Mouse (Mus musculus) forebrain, embryonic 13.5 days (tissue): ENCODE data around the gene Eogt. TPM values are rescaled to one million over a fixed set of nuclear protein-coding genes. Genes with fewer than 3 reads are reported as not detected.

ENCODE experiments used
- ATAC-seq: fragments of 200-750 bp; cut with Nextera tagmentation; 2 replicates; pipeline ENCODE4 v1.8.0; 2017
- H3K27ac ChIP-seq: fragments of 300-500 bp; sonication (generic); 2 replicates; pipeline ENCODE4 v1.5.1; 2015; ENCODE audit warnings: inconsistent platforms, mild to moderate bottlenecking, moderate library complexity
- H3K27me3 ChIP-seq: fragments of 300-500 bp; sonication (generic); 2 replicates; pipeline ENCODE4 v1.6.1; 2015; ENCODE audit warnings: mild to moderate bottlenecking, inconsistent platforms
- H3K36me3 ChIP-seq: fragments of 300-500 bp; sonication (generic); 2 replicates; pipeline ENCODE4 v1.6.1; 2015; ENCODE audit warnings: mild to moderate bottlenecking, inconsistent platforms; ENCODE audit not compliant: poor library complexity, severe bottlenecking
- H3K4me1 ChIP-seq: fragments of 300-500 bp; sonication (generic); 2 replicates; pipeline ENCODE4 v1.6.1; 2015; ENCODE audit warnings: inconsistent platforms
- H3K4me2 ChIP-seq: fragments of 300-500 bp; sonication (generic); 2 replicates; pipeline ENCODE4 v1.6.1; 2015; ENCODE audit warnings: inconsistent platforms, mild to moderate bottlenecking, moderate library complexity
- H3K4me3 ChIP-seq: fragments of 300-500 bp; sonication (generic); 2 replicates; pipeline ENCODE4 v1.5.1; 2015; ENCODE audit warnings: mild to moderate bottlenecking, inconsistent platforms
- H3K9ac ChIP-seq: fragments of 300-500 bp; sonication (generic); 2 replicates; pipeline ENCODE4 v1.6.1; 2015; ENCODE audit warnings: mild to moderate bottlenecking, inconsistent platforms
- H3K9me3 ChIP-seq: fragments of 300-500 bp; sonication (generic); replicated peaks from 2 replicates; pipeline ENCODE4 v1.6.1; 2016; ENCODE audit warnings: inconsistent platforms
- WGBS: fragments of 180-500 bp; shearing (Covaris S2); methylation state at CpG from one replicate; pipeline ENCODE4 v1.1.7; 2015; 5-methylcytosine and 5-hydroxymethylcytosine counted together
- polyA plus RNA-seq: library from polyadenylated mRNA; unstranded; fragments of >200 nt; fragmentation: Nextera tagmentation; extraction: Ambion mirVana; gene quantifications from 2 replicates; pipeline ENCODE4 v1.2.1, GENCODE M21; 2015

Eogt gene
- 5.6 and 7.2 TPM in 2 replicates for polyA plus RNA-seq

GRCm38 (mm10) chr6:97148383-97149251 lies at the start of gene Eogt:
Gene Eogt (minus strand): TSS chr6:97149182.
- no peaks in the 10 kb centered on the region for H3K9me3 ChIP-seq
- peak within 1 kb of the TSS; percentile 98 for H3K4me2 ChIP-seq
- peak within 1 kb of the TSS; percentile 44; the same call in 1 of the 2 replicates for H3K27ac ChIP-seq
- WGBS, result 1% methylated on average over 56 of the region's 56 CpGs
- peak within 1 kb of the TSS; percentile 82 for H3K9ac ChIP-seq
- H3K4me3 ChIP-seq, result peak within 1 kb of the TSS; percentile 67
- H3K4me1 ChIP-seq, result peaks cover 22% of the 10 kb centered on the region
- peak; percentile 71 for ATAC-seq
- H3K27me3 ChIP-seq, result 0 out of 2 replicates have a peak, but pooled peaks cover 4% of the 10 kb centered on the region
- H3K36me3 ChIP-seq, result no peaks in the 10 kb centered on the region

- H3K9me3 ChIP-seq, result no peaks in the 10 kb centered on the region
- WGBS, result 16% methylated on average over 11 of the region's 11 CpGs
- peaks cover 27% of the 10 kb centered on the region for H3K36me3 ChIP-seq
- peak; percentile 59 for ATAC-seq
- H3K4me1 ChIP-seq, result peaks cover 19% of the 10 kb centered on the region
- H3K4me2 ChIP-seq, result peak overlapping the region; percentile 63
- H3K4me3 ChIP-seq, result peak overlapping the region; percentile 92
- no peaks in the 10 kb centered on the region for H3K27me3 ChIP-seq
- peak overlapping the region; percentile 95 for H3K9ac ChIP-seq
- peak overlapping the region; percentile 88 for H3K27ac ChIP-seq
These were observed 30.4 kb upstream of the Eogt start for GRCm38 (mm10) chr6:97179367-97179828.

- peak within 1 kb of the TSS; percentile 92 for H3K4me3 ChIP-seq
- peak within 1 kb of the TSS; percentile 63 for H3K4me2 ChIP-seq
- peak; percentile 98 for ATAC-seq
- H3K36me3 ChIP-seq, result peaks cover 23% of the 10 kb centered on the region
- whole genome bisulfite sequencing, result under 1% methylated on average over 62 of the region's 80 CpGs
- peak within 1 kb of the TSS; percentile 95 for H3K9ac ChIP-seq
- peak within 1 kb of the TSS; percentile 88 for H3K27ac ChIP-seq
- H3K9me3 ChIP-seq, result no peaks in the 10 kb centered on the region
- no peaks in the 10 kb centered on the region for H3K27me3 ChIP-seq
- H3K4me1 ChIP-seq, result peaks cover 19% of the 10 kb centered on the region
These were observed 29.7 kb upstream of the Eogt start, which contains the start of gene Tmf1 for GRCm38 (mm10) chr6:97178491-97179366. Gene Tmf1 (minus strand): TSS chr6:97179122.

- H3K36me3 ChIP-seq, result peaks cover 36% of the 10 kb centered on the region
- H3K4me3 ChIP-seq, result no peak overlapping the region
- H3K27me3 ChIP-seq, result no peaks in the 10 kb centered on the region
- H3K4me2 ChIP-seq, result no peak overlapping the region
- no peaks in the 10 kb centered on the region for H3K9me3 ChIP-seq
- WGBS, result 91% methylated on average over 11 of the region's 11 CpGs
- no peak overlapping the region for H3K27ac ChIP-seq
- ATAC-seq, result no peak
- H3K9ac ChIP-seq, result no peak overlapping the region
- peaks cover 19% of the 10 kb centered on the region for H3K4me1 ChIP-seq
These were observed 26.7 kb upstream of the Eogt start for GRCm38 (mm10) chr6:97175716-97176115.

GRCm38 (mm10) chr6:97150156-97150555 lies 1.2 kb upstream of the Eogt start:
- Histone ChIP-seq H3K4me2 (no peak overlapping the region), H3K9ac (no peak overlapping the region), H3K4me1 (peaks cover 22% of the 10 kb centered on the region), H3K9me3 (no peaks in the 10 kb centered on the region), H3K27ac (no peak overlapping the region), H3K36me3 (no peaks in the 10 kb centered on the region), H3K4me3 (no peak overlapping the region), H3K27me3 (0 out of 2 replicates have a peak, but pooled peaks cover 4% of the 10 kb centered on the region)
- WGBS, result 85% methylated on average over 6 of the region's 6 CpGs
- no peak for ATAC-seq

GRCm38 (mm10) chr6:97149721-97150120 lies 739 bp upstream of the Eogt start:
- 90% methylated on average over 2 of the region's 2 CpGs for WGBS
- Histone ChIP-seq H3K9me3 (no peaks in the 10 kb centered on the region), H3K4me2 (no peak overlapping the region), H3K27me3 (0 out of 2 replicates have a peak, but pooled peaks cover 4% of the 10 kb centered on the region), H3K36me3 (no peaks in the 10 kb centered on the region), H3K4me1 (peaks cover 22% of the 10 kb centered on the region), H3K9ac (no peak overlapping the region), H3K27ac (no peak overlapping the region), H3K4me3 (no peak overlapping the region)
- no peak for ATAC-seq

- Histone ChIP-seq H3K36me3 (no peaks in the 10 kb centered on the region), H3K27ac (0 out of 2 replicates have a peak overlapping the region, but pooled peaks have one; percentile 44), H3K27me3 (0 out of 2 replicates have a peak, but pooled peaks cover 4% of the 10 kb centered on the region), H3K4me3 (peak overlapping the region; percentile 67), H3K4me1 (peaks cover 22% of the 10 kb centered on the region), H3K9me3 (no peaks in the 10 kb centered on the region), H3K4me2 (peak overlapping the region; percentile 98), H3K9ac (peak overlapping the region; percentile 82)
- ATAC-seq, result peak; percentile 33
- 20% methylated on average over 18 of the region's 18 CpGs for WGBS
These were observed 1.1 kb downstream of the Eogt start for GRCm38 (mm10) chr6:97147755-97148382.

- Histone ChIP-seq H3K9ac (no peak overlapping the region), H3K36me3 (no peaks in the 10 kb centered on the region), H3K27ac (no peak overlapping the region), H3K4me1 (peaks cover 22% of the 10 kb centered on the region), H3K27me3 (0 out of 2 replicates have a peak, but pooled peaks cover 4% of the 10 kb centered on the region), H3K4me3 (no peak overlapping the region), H3K9me3 (no peaks in the 10 kb centered on the region), H3K4me2 (no peak overlapping the region)
- no peak for ATAC-seq
- 92% methylated on average over 7 of the region's 7 CpGs for WGBS
These were observed 3.8 kb downstream of the Eogt start for GRCm38 (mm10) chr6:97145156-97145555.

GRCm38 (mm10) chr6:97144359-97144758 lies 4.6 kb downstream of the Eogt start:
- Histone ChIP-seq H3K4me2 (no peak overlapping the region), H3K4me3 (no peak overlapping the region), H3K27ac (no peak overlapping the region), H3K36me3 (no peaks in the 10 kb centered on the region), H3K9me3 (no peaks in the 10 kb centered on the region), H3K4me1 (peaks cover 20% of the 10 kb centered on the region), H3K27me3 (0 out of 2 replicates have a peak, but pooled peaks cover 4% of the 10 kb centered on the region), H3K9ac (no peak overlapping the region)
- 43% methylated on average over 7 of the region's 7 CpGs for WGBS
- ATAC-seq, result no peak

- Histone ChIP-seq H3K9ac (no peak overlapping the region), H3K4me2 (no peak overlapping the region), H3K9me3 (no peaks in the 10 kb centered on the region), H3K4me1 (peaks cover 2% of the 10 kb centered on the region), H3K27me3 (0 out of 2 replicates have a peak, but pooled peaks cover 2% of the 10 kb centered on the region), H3K27ac (no peak overlapping the region), H3K36me3 (no peaks in the 10 kb centered on the region), H3K4me3 (no peak overlapping the region)
- ATAC-seq, result no peak
- WGBS, result 94% methylated on average over 8 of the region's 8 CpGs
These were observed 6.4 kb downstream of the Eogt start for GRCm38 (mm10) chr6:97142611-97143010.

- Histone ChIP-seq H3K9me3 (no peaks in the 10 kb centered on the region), H3K27me3 (no peaks in the 10 kb centered on the region), H3K4me2 (no peak overlapping the region), H3K4me3 (no peak overlapping the region), H3K27ac (no peak overlapping the region), H3K36me3 (no peaks in the 10 kb centered on the region), H3K4me1 (no peaks in the 10 kb centered on the region), H3K9ac (no peak overlapping the region)
- 81% methylated on average over 7 of the region's 7 CpGs for WGBS
- no peak for ATAC-seq
These were observed 7.2 kb downstream of the Eogt start for GRCm38 (mm10) chr6:97141811-97142210.
